Mouse (Mus musculus): ENCODE results near the gene Nek1.

- no peak for TF ChIP-seq CTCF (IDR thresholded peaks at IDR 0.05; ENCODE audit: borderline replicate concordance, control insufficient read depth, extremely low read depth, insufficient read depth, low read length, poor library complexity)
- TF ChIP-seq POLR2A (IDR thresholded peaks at IDR 0.05; ENCODE audit: control insufficient read depth, extremely low read depth, insufficient read depth, low read length, poor library complexity) = no peak
These were observed 67.4 kb downstream of the Nek1 start for GRCm38 (mm10) chr8:61060412-61060811.
